Mouse (Mus musculus): ENCODE results near the gene Crtap. TPM values are rescaled to one million over a fixed set of nuclear protein-coding genes. Genes with fewer than 3 reads are reported as not detected.
"Not testable (repeated sequence)": the region's sequence is repeated elsewhere in the genome, so short reads cannot be mapped to it uniquely, and the experiment has no call there.

Gene Crtap
- total RNA-seq, 1 experiment, result 106 TPM

DNA sequence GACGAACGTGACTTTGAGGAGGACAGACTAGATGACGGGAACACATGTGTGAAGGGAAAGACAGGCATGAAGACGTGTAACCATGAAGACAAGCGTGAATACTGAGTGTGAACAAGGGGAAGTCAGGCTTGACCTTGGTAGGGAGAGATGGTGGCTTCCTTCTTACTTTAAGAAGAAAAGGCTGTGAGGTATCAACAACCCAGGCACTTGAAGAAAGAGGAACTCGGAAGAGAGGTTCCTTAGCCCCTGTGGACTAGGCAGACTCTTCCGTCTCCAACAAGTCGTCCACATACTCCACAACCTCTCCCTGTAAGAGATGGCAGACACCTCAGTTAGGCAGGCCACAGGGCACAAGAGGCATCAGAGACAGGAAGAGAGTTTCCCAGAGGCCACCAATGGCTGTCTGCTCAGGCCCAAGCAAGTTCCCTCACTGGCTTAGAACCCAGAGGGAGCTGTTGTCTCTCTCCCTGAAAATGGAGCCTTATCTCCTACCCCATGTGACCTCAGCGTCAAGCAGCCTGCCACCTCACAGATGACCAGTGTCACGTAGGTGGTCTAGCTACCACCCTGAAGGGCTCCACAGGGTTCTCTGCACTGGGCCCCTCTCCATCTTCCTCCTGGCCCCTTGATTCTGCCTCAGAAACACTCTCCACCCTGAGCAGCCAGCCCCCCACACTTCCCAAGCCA lies 15.1 kb downstream of the Crtap start:
- Histone ChIP-seq H3K9me3 (ENCODE audit: control insufficient read depth, insufficient read depth, low read depth, low read length) (no peaks in the 10 kb centered on the region), H3K9ac (ENCODE audit: insufficient read depth, low read depth, low read length, poor library complexity, severe bottlenecking) (no peak overlapping the region), H3K4me1 (ENCODE audit: control insufficient read depth in 2 of 2, insufficient read depth in 2 of 2, low read length in 2 of 2, poor library complexity in 1 of 2) (peaks cover 0 to 6% of the 10 kb centered on the region in 2 experiments; a peak in 1 of 4 replicates), H3K27ac (ENCODE audit: insufficient read depth, low read depth, low read length, poor library complexity, severe bottlenecking) (no peak overlapping the region), H3K4me3 (ENCODE audit: insufficient read depth in 1 of 2, low read depth in 1 of 2, low read length in 2 of 2, poor library complexity in 1 of 2, severe bottlenecking in 1 of 2) (no peak overlapping the region), H3K36me3 (ENCODE audit: control insufficient read depth, insufficient read depth, low read length, poor library complexity, severe bottlenecking) (peaks cover 35% of the 10 kb centered on the region)
- DNase-seq (ENCODE audit: low read depth, low spot score), result no peak
- in situ Hi-C loops (cut with MboI; ENCODE audit: low sequenced_read_pairs in 2 of 2, unreplicated experiment in 2 of 2), result no loop called here
- no peak for TF ChIP-seq ZNF384 (IDR thresholded peaks at IDR 0.05; ENCODE audit: low read depth, low read length)
- TF ChIP-seq CHD2 (IDR thresholded peaks at IDR 0.05; ENCODE audit: low read depth, low read length), result no peak
- no peak for TF ChIP-seq MAFK (IDR thresholded peaks at IDR 0.05; ENCODE audit: insufficient read depth, low read depth, low read length)
- no peak for TF ChIP-seq HCFC1 (IDR thresholded peaks at IDR 0.05; ENCODE audit: borderline replicate concordance, insufficient read depth, low read length)
- no peak for TF ChIP-seq ZC3H11A (IDR thresholded peaks at IDR 0.05; ENCODE audit: borderline replicate concordance, low read depth, low read length)

- H3K9me3 ChIP-seq (ENCODE audit: control insufficient read depth, insufficient read depth, low read depth, low read length); H3K9ac ChIP-seq (ENCODE audit: insufficient read depth, low read depth, low read length, poor library complexity, severe bottlenecking); DNase-seq (ENCODE audit: low read depth, low spot score); in situ Hi-C loops (cut with MboI; ENCODE audit: low sequenced_read_pairs in 2 of 2, unreplicated experiment in 2 of 2); H3K4me1 ChIP-seq (ENCODE audit: control insufficient read depth in 2 of 2, insufficient read depth in 2 of 2, low read length in 2 of 2, poor library complexity in 1 of 2); H3K4me3 ChIP-seq (ENCODE audit: insufficient read depth in 1 of 2, low read depth in 1 of 2, low read length in 2 of 2, poor library complexity in 1 of 2, severe bottlenecking in 1 of 2); H3K27ac ChIP-seq (ENCODE audit: insufficient read depth, low read depth, low read length, poor library complexity, severe bottlenecking): not testable (repeated sequence)
- peaks cover 14% of the 10 kb centered on the region for H3K36me3 ChIP-seq (ENCODE audit: control insufficient read depth, insufficient read depth, low read length, poor library complexity, severe bottlenecking)
Observed at GRCm38 (mm10) chr9:114371717-114372116, 18.8 kb downstream of the Crtap start.

DNA sequence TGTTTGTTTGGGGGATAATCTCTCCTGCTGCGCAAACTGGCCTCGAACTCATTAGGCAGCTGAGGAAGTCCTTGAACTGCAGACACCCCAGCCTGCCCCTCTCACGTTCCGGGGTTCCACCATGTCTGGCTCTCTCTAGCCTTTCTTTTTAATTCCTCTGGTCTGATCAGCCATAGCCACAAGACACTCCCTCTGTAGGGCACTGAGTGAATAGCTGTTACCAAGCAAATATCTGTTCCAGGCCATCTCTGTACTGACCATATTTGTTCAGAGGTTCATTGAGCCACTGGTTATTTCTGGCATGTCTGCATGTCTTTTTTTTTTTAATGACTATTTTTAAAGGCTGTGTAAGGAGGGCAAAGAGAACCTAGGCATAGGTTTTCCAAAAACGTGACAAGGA lies 21.1 kb downstream of the Crtap start:
- not testable (repeated sequence) for H3K9me3 ChIP-seq (ENCODE audit: control insufficient read depth, insufficient read depth, low read depth, low read length); H3K4me3 ChIP-seq (ENCODE audit: insufficient read depth in 1 of 2, low read depth in 1 of 2, low read length in 2 of 2, poor library complexity in 1 of 2, severe bottlenecking in 1 of 2); H3K27ac ChIP-seq (ENCODE audit: insufficient read depth, low read depth, low read length, poor library complexity, severe bottlenecking); DNase-seq (ENCODE audit: low read depth, low spot score); H3K4me1 ChIP-seq (ENCODE audit: control insufficient read depth in 2 of 2, insufficient read depth in 2 of 2, low read length in 2 of 2, poor library complexity in 1 of 2); H3K36me3 ChIP-seq (ENCODE audit: control insufficient read depth, insufficient read depth, low read length, poor library complexity, severe bottlenecking); H3K9ac ChIP-seq (ENCODE audit: insufficient read depth, low read depth, low read length, poor library complexity, severe bottlenecking)
- in situ Hi-C loops (cut with MboI; ENCODE audit: low sequenced_read_pairs in 2 of 2, unreplicated experiment in 2 of 2), result loop anchor here in 1 of 2 experiments (5.0 kb wide), 1 partner anchor 47 kb away; no protein-coding TSS in a partner anchor

DNA sequence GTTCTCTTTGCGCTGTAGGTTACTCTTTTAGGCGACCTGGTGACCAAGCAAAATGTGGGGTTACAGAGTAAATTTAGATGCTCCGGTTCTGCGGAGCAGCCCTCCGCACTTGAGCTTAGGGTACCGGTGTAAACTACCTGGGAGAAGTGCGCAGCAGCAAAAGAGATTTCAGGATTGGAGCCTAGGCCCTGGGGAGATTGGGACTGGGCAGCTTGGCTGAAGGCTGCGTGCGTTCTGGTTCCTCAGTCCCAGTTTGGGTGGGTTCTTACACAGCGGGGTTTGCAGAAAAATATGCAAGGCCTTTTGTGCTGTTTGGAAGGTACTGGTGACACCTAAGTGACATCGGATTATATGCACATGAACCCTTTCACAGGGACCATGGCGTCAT lies 22.0 kb downstream of the Crtap start:
- TF ChIP-seq HCFC1 (IDR thresholded peaks at IDR 0.05; ENCODE audit: borderline replicate concordance, insufficient read depth, low read length) (no peak), MAFK (IDR thresholded peaks at IDR 0.05; ENCODE audit: insufficient read depth, low read depth, low read length) (no peak), ZC3H11A (IDR thresholded peaks at IDR 0.05; ENCODE audit: borderline replicate concordance, low read depth, low read length) (no peak), ZNF384 (IDR thresholded peaks at IDR 0.05; ENCODE audit: low read depth, low read length) (no peak), CHD2 (IDR thresholded peaks at IDR 0.05; ENCODE audit: low read depth, low read length) (no peak)
- Histone ChIP-seq H3K4me1 (ENCODE audit: control insufficient read depth in 2 of 2, insufficient read depth in 2 of 2, low read length in 2 of 2, poor library complexity in 1 of 2) (peaks cover 0 to 2% of the 10 kb centered on the region in 2 experiments; a peak in 1 of 4 replicates), H3K27ac (ENCODE audit: insufficient read depth, low read depth, low read length, poor library complexity, severe bottlenecking) (no peak overlapping the region), H3K9ac (ENCODE audit: insufficient read depth, low read depth, low read length, poor library complexity, severe bottlenecking) (peak overlapping the region; percentile 46), H3K36me3 (ENCODE audit: control insufficient read depth, insufficient read depth, low read length, poor library complexity, severe bottlenecking) (no peaks in the 10 kb centered on the region), H3K4me3 (ENCODE audit: insufficient read depth in 1 of 2, low read depth in 1 of 2, low read length in 2 of 2, poor library complexity in 1 of 2, severe bottlenecking in 1 of 2) (peak overlapping the region; percentile 47 to 69), H3K9me3 (ENCODE audit: control insufficient read depth, insufficient read depth, low read depth, low read length) (no peaks in the 10 kb centered on the region)
- DNase-seq (ENCODE audit: low read depth, low spot score), result no peak
- in situ Hi-C loops (cut with MboI; ENCODE audit: low sequenced_read_pairs in 2 of 2, unreplicated experiment in 2 of 2), result loop anchor here in 1 of 2 experiments (5.0 kb wide), 1 partner anchor 46 kb away; no protein-coding TSS in a partner anchor

GRCm38 (mm10) chr9:114367783-114368470 lies 22.5 kb downstream of the Crtap start:
- in situ Hi-C loops (cut with MboI; ENCODE audit: low sequenced_read_pairs in 2 of 2, unreplicated experiment in 2 of 2), result loop anchor here in 1 of 2 experiments (5.0 kb wide), 1 partner anchor 46 kb away; no protein-coding TSS in a partner anchor
- Histone ChIP-seq H3K36me3 (ENCODE audit: control insufficient read depth, insufficient read depth, low read length, poor library complexity, severe bottlenecking) (no peaks in the 10 kb centered on the region), H3K9me3 (ENCODE audit: control insufficient read depth, insufficient read depth, low read depth, low read length) (no peaks in the 10 kb centered on the region), H3K27ac (ENCODE audit: insufficient read depth, low read depth, low read length, poor library complexity, severe bottlenecking) (no peak overlapping the region), H3K4me3 (ENCODE audit: insufficient read depth in 1 of 2, low read depth in 1 of 2, low read length in 2 of 2, poor library complexity in 1 of 2, severe bottlenecking in 1 of 2) (peak overlapping the region; percentile 47 to 69), H3K4me1 (ENCODE audit: control insufficient read depth in 2 of 2, insufficient read depth in 2 of 2, low read length in 2 of 2, poor library complexity in 1 of 2) (peaks cover 0 to 2% of the 10 kb centered on the region in 2 experiments; a peak in 1 of 4 replicates), H3K9ac (ENCODE audit: insufficient read depth, low read depth, low read length, poor library complexity, severe bottlenecking) (peak overlapping the region; percentile 46)
- DNase-seq (ENCODE audit: low read depth, low spot score), result no peak
- peak; percentile 28; the same call in 1 of the 2 replicates for TF ChIP-seq HCFC1 (IDR thresholded peaks at IDR 0.05; ENCODE audit: borderline replicate concordance, insufficient read depth, low read length)
- TF ChIP-seq ZNF384 (IDR thresholded peaks at IDR 0.05; ENCODE audit: low read depth, low read length), result no peak
- TF ChIP-seq ZC3H11A (IDR thresholded peaks at IDR 0.05; ENCODE audit: borderline replicate concordance, low read depth, low read length), result no peak

DNA sequence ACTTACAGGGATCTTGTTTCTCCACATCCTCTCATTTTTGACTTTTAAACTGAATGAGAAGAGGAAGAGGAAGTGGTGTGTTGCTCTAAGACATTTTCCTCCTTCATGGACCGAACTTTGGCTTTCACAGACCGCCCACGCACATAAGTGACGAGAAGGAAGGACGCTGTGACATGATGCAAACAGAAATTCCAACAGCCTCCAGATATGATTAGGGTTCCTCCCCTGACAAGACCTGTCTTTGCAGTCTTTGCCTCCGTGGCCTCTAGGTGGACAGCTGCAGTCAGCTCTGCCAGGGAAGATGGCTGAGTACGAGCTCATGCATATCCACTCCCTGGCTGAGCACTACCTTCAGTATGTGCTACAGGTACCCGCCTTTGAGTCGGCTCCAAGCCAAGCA lies 60.6 kb downstream of the Crtap start, which contains the start of gene Bcl2a1c:
Gene Bcl2a1c (plus strand): TSS at position 281 of the 400 bp plus-strand sequence.
- H3K4me1 ChIP-seq (ENCODE audit: control insufficient read depth in 2 of 2, insufficient read depth in 2 of 2, low read length in 2 of 2, poor library complexity in 1 of 2); DNase-seq (ENCODE audit: low read depth, low spot score); H3K4me3 ChIP-seq (ENCODE audit: insufficient read depth in 1 of 2, low read depth in 1 of 2, low read length in 2 of 2, poor library complexity in 1 of 2, severe bottlenecking in 1 of 2); H3K36me3 ChIP-seq (ENCODE audit: control insufficient read depth, insufficient read depth, low read length, poor library complexity, severe bottlenecking); H3K27ac ChIP-seq (ENCODE audit: insufficient read depth, low read depth, low read length, poor library complexity, severe bottlenecking); H3K9ac ChIP-seq (ENCODE audit: insufficient read depth, low read depth, low read length, poor library complexity, severe bottlenecking); in situ Hi-C loops (cut with MboI; ENCODE audit: low sequenced_read_pairs in 2 of 2, unreplicated experiment in 2 of 2); H3K9me3 ChIP-seq (ENCODE audit: control insufficient read depth, insufficient read depth, low read depth, low read length): not testable (repeated sequence)

GRCm38 (mm10) chr9:114328332-114328731 lies 62.1 kb downstream of the Crtap start:
- H3K4me1 ChIP-seq (ENCODE audit: control insufficient read depth in 2 of 2, insufficient read depth in 2 of 2, low read length in 2 of 2, poor library complexity in 1 of 2); H3K9ac ChIP-seq (ENCODE audit: insufficient read depth, low read depth, low read length, poor library complexity, severe bottlenecking); H3K9me3 ChIP-seq (ENCODE audit: control insufficient read depth, insufficient read depth, low read depth, low read length); H3K36me3 ChIP-seq (ENCODE audit: control insufficient read depth, insufficient read depth, low read length, poor library complexity, severe bottlenecking); in situ Hi-C loops (cut with MboI; ENCODE audit: low sequenced_read_pairs in 2 of 2, unreplicated experiment in 2 of 2); DNase-seq (ENCODE audit: low read depth, low spot score); H3K4me3 ChIP-seq (ENCODE audit: insufficient read depth in 1 of 2, low read depth in 1 of 2, low read length in 2 of 2, poor library complexity in 1 of 2, severe bottlenecking in 1 of 2); H3K27ac ChIP-seq (ENCODE audit: insufficient read depth, low read depth, low read length, poor library complexity, severe bottlenecking): not testable (repeated sequence)
